Mouse (Mus musculus) kidney, adult 2 months (tissue): ENCODE results near the gene Mrto4. TPM values are rescaled to one million over a fixed set of nuclear protein-coding genes. Genes with fewer than 3 reads are reported as not detected.

Experiments used
- DNase-seq: peaks from one replicate; pipeline ENCODE4 v3.0.0; 2021
- H3K27ac ChIP-seq: fragments of 200-500 bp; 2 replicates; pipeline ENCODE4 v1.5.1; 2012; ENCODE audit warnings: low read depth, low read length, control low read depth, inconsistent platforms; ENCODE audit not compliant: insufficient read depth
- H3K27me3 ChIP-seq: fragments of 200-500 bp; replicated peaks from 2 replicates; pipeline ENCODE4 v1.6.1; 2012; ENCODE audit warnings: mild to moderate bottlenecking, moderate library complexity, low read length, inconsistent platforms; ENCODE audit not compliant: control insufficient read depth, insufficient read depth
- H3K36me3 ChIP-seq: fragments of 200-500 bp; 2 replicates; pipeline ENCODE4 v1.6.1; 2012; ENCODE audit warnings: mild to moderate bottlenecking, moderate library complexity, low read length, inconsistent platforms; ENCODE audit not compliant: control insufficient read depth, insufficient read depth
- H3K4me1 ChIP-seq: fragments of 200-500 bp; 2 replicates; pipeline ENCODE4 v1.6.1; 2011; ENCODE audit warnings: low read length; ENCODE audit not compliant: control insufficient read depth, insufficient read depth
- H3K4me3 ChIP-seq: fragments of 200-500 bp; 2 replicates; pipeline ENCODE4 v1.5.1; 2011; ENCODE audit warnings: mild to moderate bottlenecking, low read depth, low read length, control low read depth; ENCODE audit not compliant: insufficient read depth
- CTCF ChIP-seq: fragments of 200-500 bp; conservative IDR thresholded peaks from 2 replicates; pipeline ENCODE4 v1.5.1; 2011; ENCODE audit warnings: low read depth, mild to moderate bottlenecking, control low read depth, low read length, moderate library complexity, mixed read lengths; ENCODE audit not compliant: insufficient read depth, insufficient read length
- POLR2A ChIP-seq: fragments of 200-500 bp; IDR thresholded peaks from one replicate; pipeline ENCODE4 v1.6.1; 2011; ENCODE audit warnings: low read depth, low read length, control low read depth
- WGBS: fragments of 180-500 bp; shearing (Covaris S2); methylation state at CpG from one replicate; pipeline ENCODE4 v1.1.7; 2018; 5-methylcytosine and 5-hydroxymethylcytosine counted together
- polyA plus RNA-seq: library from polyadenylated mRNA; depleted of rRNA; stranded (reverse); fragments of >200 nt; gene quantifications from 2 replicates; pipeline ENCODE4 v1.2.3, GENCODE M21; 2012

Mrto4 gene
- polyA plus RNA-seq, 1 experiment, result 21.2 TPM

- Histone ChIP-seq H3K36me3 (no peaks in the 10 kb centered on the region), H3K4me3 (no peak overlapping the region), H3K4me1 (no peaks in the 10 kb centered on the region; the same call in 1 of the 2 replicates), H3K27ac (no peak overlapping the region), H3K27me3 (no peaks in the 10 kb centered on the region)
- WGBS, result 81% methylated on average over 4 of the region's 4 CpGs
- no peak for TF ChIP-seq CTCF
- no peak for DNase-seq
Observed at GRCm38 (mm10) chr4:139340835-139341234, 11.5 kb downstream of the Mrto4 start.

- TF ChIP-seq POLR2A (no peak), CTCF (no peak)
- H3K36me3 ChIP-seq, result no peaks in the 10 kb centered on the region
- 58% methylated on average over 33 of the region's 33 CpGs for WGBS
- peaks cover 7% of the 10 kb centered on the region; the same call in 1 of the 2 replicates for H3K4me1 ChIP-seq
- no peaks in the 10 kb centered on the region for H3K27me3 ChIP-seq
- H3K4me3 ChIP-seq, result no peak overlapping the region
- no peak for DNase-seq
- no peak overlapping the region for H3K27ac ChIP-seq
Observed at GRCm38 (mm10) chr4:139338145-139338544, 14.2 kb downstream of the Mrto4 start.

GRCm38 (mm10) chr4:139336822-139337483 lies 15.4 kb downstream of the Mrto4 start:
- WGBS, result 20% methylated on average over 24 of the region's 24 CpGs
- no peak for TF ChIP-seq POLR2A
- peak; percentile 87 for TF ChIP-seq CTCF
- DNase-seq, result peak; percentile 88
- Histone ChIP-seq H3K4me3 (peak overlapping the region; percentile 53), H3K27ac (peak overlapping the region; percentile 60), H3K27me3 (no peaks in the 10 kb centered on the region), H3K4me1 (peaks cover 7% of the 10 kb centered on the region; the same call in 1 of the 2 replicates), H3K36me3 (no peaks in the 10 kb centered on the region)

- H3K4me1 ChIP-seq, result peaks cover 7% of the 10 kb centered on the region; the same call in 1 of the 2 replicates
- DNase-seq, result peak; percentile 39
- H3K27ac ChIP-seq, result peak overlapping the region; percentile 94
- H3K4me3 ChIP-seq, result no peak overlapping the region
- H3K27me3 ChIP-seq, result no peaks in the 10 kb centered on the region
- 56% methylated on average over 7 of the region's 7 CpGs for WGBS
- TF ChIP-seq CTCF (no peak), POLR2A (no peak)
- H3K36me3 ChIP-seq, result no peaks in the 10 kb centered on the region
Observed at GRCm38 (mm10) chr4:139335507-139335906, 16.9 kb downstream of the Mrto4 start.

GRCm38 (mm10) chr4:139334631-139335295 lies 17.6 kb downstream of the Mrto4 start:
- WGBS, result 36% methylated on average over 7 of the region's 9 CpGs
- H3K4me3 ChIP-seq, result no peak overlapping the region
- TF ChIP-seq POLR2A, result no peak
- TF ChIP-seq CTCF, result no peak

GRCm38 (mm10) chr4:139330605-139331004 lies 21.8 kb downstream of the Mrto4 start:
- no peaks in the 10 kb centered on the region for H3K27me3 ChIP-seq
- peak overlapping the region; percentile 14 for H3K27ac ChIP-seq
- H3K36me3 ChIP-seq, result no peaks in the 10 kb centered on the region
- peak overlapping the region; percentile 22 for H3K4me3 ChIP-seq
- TF ChIP-seq CTCF (peak; percentile 82), POLR2A (peak; percentile 71)
- peaks cover 6% of the 10 kb centered on the region; the same call in 1 of the 2 replicates for H3K4me1 ChIP-seq
- 3% methylated on average over 10 of the region's 10 CpGs for WGBS
- DNase-seq, result peak; percentile 90

More at GRCm38 (mm10) chr4:139334631-139335295, 17.6 kb downstream of the Mrto4 start:
- Histone ChIP-seq H3K36me3 (no peaks in the 10 kb centered on the region), H3K27me3 (no peaks in the 10 kb centered on the region), H3K4me1 (peaks cover 7% of the 10 kb centered on the region; the same call in 1 of the 2 replicates), H3K27ac (peak overlapping the region; percentile 94)
- peak; percentile 74 for DNase-seq

GRCm38 (mm10) chr4:139319740-139320139 lies 32.6 kb downstream of the Mrto4 start:
- Histone ChIP-seq H3K36me3 (peaks cover 2% of the 10 kb centered on the region), H3K4me1 (no peaks in the 10 kb centered on the region; the same call in 1 of the 2 replicates), H3K4me3 (no peak overlapping the region), H3K27ac (no peak overlapping the region), H3K27me3 (no peaks in the 10 kb centered on the region)
- no peak for TF ChIP-seq CTCF
- TF ChIP-seq POLR2A, result no peak
- 77% methylated on average over 4 of the region's 4 CpGs for WGBS
- DNase-seq, result no peak
